ENCODE assay signal across 9 mouse cellular contexts in the genomic region with DNA sequence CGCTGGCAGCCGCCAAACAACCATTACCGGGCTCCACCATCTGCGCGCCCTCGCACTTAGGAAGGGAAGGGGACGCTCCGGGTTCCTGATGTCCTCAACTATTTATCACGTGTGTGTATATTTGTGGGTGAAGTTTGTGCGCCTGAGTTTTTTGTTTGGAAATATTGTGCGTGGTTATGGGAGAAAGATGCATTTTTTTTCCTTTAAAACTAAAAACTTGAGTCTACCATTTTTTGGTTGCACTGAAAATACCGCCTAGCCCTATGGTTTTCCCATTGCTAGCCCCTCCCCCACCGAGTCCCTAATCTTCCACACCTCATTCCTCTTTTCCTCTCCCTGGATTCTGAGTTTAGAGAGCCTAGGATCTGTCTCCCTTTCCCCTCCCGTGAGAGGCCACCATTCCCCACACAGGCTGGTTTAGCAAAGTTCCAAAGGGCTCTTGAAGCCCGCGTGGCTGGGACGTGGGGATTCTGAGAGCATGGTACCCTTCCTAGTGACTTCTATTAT. TPM values are rescaled to one million over a fixed set of nuclear protein-coding genes. Genes with fewer than 3 reads are reported as not detected.
A peak's percentile ranks its signal among the peaks of the same experiment; 100 is the strongest.
DNase-seq lines count a peak whose midpoint lies in the region; ATAC-seq and TF ChIP-seq lines count a peak whose summit lies in the region.
"Had no signal": no experiment of that assay in that cellular context is flagged by ENCODE, and none has a peak within 500 bp of the region (broad histone marks: within the 10 kb centered on the region; RNA-seq: fewer than 3 reads in every experiment).

No protein-coding gene starts in this region.

- no peak for TF ChIP-seq POLR2A in ES-Bruce4 (IDR thresholded peaks at IDR 0.05; ENCODE audit: insufficient read depth, low read length)
- no peak for TF ChIP-seq POLR2A in cerebellum, adult 2 months (IDR thresholded peaks at IDR 0.05; ENCODE audit: borderline replicate concordance, insufficient read depth, low read length)

- WGBS in forebrain, postnatal 0 days = 1% methylated on average over 17 of the region's 17 CpGs
- WGBS in liver, postnatal 0 days (ENCODE audit: insufficient replicate concordance) = 3% methylated on average over 17 of the region's 17 CpGs
- WGBS in cerebellum, adult 2 months = 11% methylated on average over 17 of the region's 17 CpGs

- H3K4me2 ChIP-seq in forebrain, postnatal 0 days (ENCODE audit: low read depth) = peak overlapping the region; percentile 87
- H3K4me2 ChIP-seq in liver, postnatal 0 days (ENCODE audit: low read depth, low read length) = peak overlapping the region; percentile 98

- peak overlapping the region; percentile 64 for H3K4me3 ChIP-seq in ES-Bruce4 (ENCODE audit: low read depth, low read length)
- H3K4me3 ChIP-seq in forebrain, postnatal 0 days (ENCODE audit: low read depth, low read length) = peak overlapping the region; percentile 64
- peak overlapping the region; percentile 61 for H3K4me3 ChIP-seq in liver, postnatal 0 days (ENCODE audit: low read depth, low read length)
- H3K4me3 ChIP-seq in cerebellum, adult 2 months (replicated peaks; ENCODE audit: insufficient read depth, low read depth, low read length) = no peak overlapping the region

- no peak for TF ChIP-seq EP300 in ES-Bruce4 (IDR thresholded peaks at IDR 0.05; ENCODE audit: insufficient read depth, low read depth, low read length)
- TF ChIP-seq EP300 in liver, postnatal 0 days (IDR thresholded peaks at IDR 0.05; ENCODE audit: low read depth) = no peak

- intact Hi-C loops in heart, postnatal 36 days (cut with DNase I) = loop anchor here (5.0 kb wide), 1 partner anchor 40 kb away; no protein-coding TSS in a partner anchor

- peak overlapping the region; percentile 36 for H3K9ac ChIP-seq in ES-Bruce4 (ENCODE audit: low read depth, poor library complexity, severe bottlenecking)
- peak overlapping the region; percentile 62 for H3K9ac ChIP-seq in forebrain, postnatal 0 days
- H3K9ac ChIP-seq in liver, postnatal 0 days (replicated peaks) = peak overlapping the region; percentile 65

- H3K9me3 ChIP-seq in ES-Bruce4 (replicated peaks; ENCODE audit: control insufficient read depth, insufficient read depth, low read length, poor library complexity, severe bottlenecking) = no peaks in the 10 kb centered on the region
- no peaks in the 10 kb centered on the region for H3K9me3 ChIP-seq in forebrain, postnatal 0 days (ENCODE audit: low read length)
- H3K9me3 ChIP-seq in liver, postnatal 0 days (ENCODE audit: low read length) = no peaks in the 10 kb centered on the region

- peak; percentile 83 for DNase-seq in heart, adult 11 months
- DNase-seq in heart, postnatal 36 days = no peak
- DNase-seq in forebrain, postnatal 0 days = no peak
- DNase-seq in liver, postnatal 0 days = peak; percentile 14
- DNase-seq in cerebellum, adult 2 months = no peak
- no peak for DNase-seq in adrenal gland, adult 18-20 months (ENCODE audit: low spot score in 2 of 2)
- DNase-seq in ovary, postnatal 14 days (ENCODE audit: low spot score) = no peak

- no peak overlapping the region for H3K27ac ChIP-seq in ES-Bruce4 (ENCODE audit: insufficient read depth, low read length)
- H3K27ac ChIP-seq in forebrain, postnatal 0 days (ENCODE audit: low read depth, low read length) = peak overlapping the region; percentile 76
- H3K27ac ChIP-seq in liver, postnatal 0 days (ENCODE audit: low read depth) = peak overlapping the region; percentile 80; the same call in 1 of the 2 replicates
- H3K27ac ChIP-seq in cerebellum, adult 2 months (ENCODE audit: insufficient read depth, low read length) = no peak overlapping the region

- ATAC-seq in forebrain, postnatal 0 days = no peak
- ATAC-seq in liver, postnatal 0 days = no peak

- TF ChIP-seq CTCF in ES-Bruce4 (IDR thresholded peaks at IDR 0.05; ENCODE audit: low read depth, low read length) = no peak
- TF ChIP-seq CTCF in forebrain, postnatal 0 days (IDR thresholded peaks at IDR 0.05; ENCODE audit: low read depth) = no peak
- TF ChIP-seq CTCF in liver, postnatal 0 days (IDR thresholded peaks at IDR 0.05; ENCODE audit: low read depth) = no peak
- no peak for TF ChIP-seq CTCF in cerebellum, adult 2 months (IDR thresholded peaks at IDR 0.05; ENCODE audit: borderline replicate concordance, insufficient read depth, low read depth, low read length)

- no peaks in the 10 kb centered on the region for H3K27me3 ChIP-seq in ES-Bruce4 (ENCODE audit: control insufficient read depth, insufficient read depth, low read length, poor library complexity, severe bottlenecking)
- H3K27me3 ChIP-seq in forebrain, postnatal 0 days (ENCODE audit: insufficient read depth, low read length) = no peaks in the 10 kb centered on the region
- H3K27me3 ChIP-seq in liver, postnatal 0 days (ENCODE audit: insufficient read depth, low read length) = peaks cover 58% of the 10 kb centered on the region
- H3K27me3 ChIP-seq in cerebellum, adult 2 months (ENCODE audit: control insufficient read depth, insufficient read depth, low read length) = no peaks in the 10 kb centered on the region; the same call in 1 of the 2 replicates

- no peaks in the 10 kb centered on the region for H3K36me3 ChIP-seq in ES-Bruce4 (ENCODE audit: control insufficient read depth, insufficient read depth, low read length, poor library complexity, severe bottlenecking)
- no peaks in the 10 kb centered on the region for H3K36me3 ChIP-seq in forebrain, postnatal 0 days (ENCODE audit: insufficient read depth)
- no peaks in the 10 kb centered on the region for H3K36me3 ChIP-seq in liver, postnatal 0 days (replicated peaks; ENCODE audit: insufficient read depth, low read length)

- H3K4me1 ChIP-seq in ES-Bruce4 (ENCODE audit: control insufficient read depth, insufficient read depth, low read length) = peaks cover 3% of the 10 kb centered on the region
- H3K4me1 ChIP-seq in forebrain, postnatal 0 days (ENCODE audit: insufficient read depth) = 0 out of 2 replicates have a peak, but pooled peaks cover 13% of the 10 kb centered on the region
- H3K4me1 ChIP-seq in liver, postnatal 0 days (ENCODE audit: insufficient read depth) = peaks cover 39% of the 10 kb centered on the region
- peaks cover 2% of the 10 kb centered on the region for H3K4me1 ChIP-seq in cerebellum, adult 2 months (ENCODE audit: control insufficient read depth, insufficient read depth, low read length)

RNA-seq across cellular contexts. Expression of a gene that starts 1.4 kb away (rescaled TPM):
- total RNA-seq in heart, postnatal 36 days (2021) = 10 to 100 TPM in 1 of 2 experiments, 1 to 10 TPM in 1; 9.7 to 12.0 TPM
- 9.8 and 10.2 TPM in 2 replicates for polyA plus RNA-seq in ES-Bruce4 (2011; ENCODE audit: insufficient read depth, insufficient read length, low read depth, missing spikeins)
- 38.2 and 40.0 TPM in 2 replicates for total RNA-seq in forebrain, postnatal 0 days (2014; rRNA removed)
- polyA plus RNA-seq in forebrain, postnatal 0 days (2015; fragmentation: Nextera tagmentation; extraction: Ambion mirVana) = 17.0 and 17.8 TPM in 2 replicates
- polyA plus RNA-seq in liver, postnatal 0 days (2015; fragmentation: Nextera tagmentation; extraction: Ambion mirVana) = 1.3 and 1.7 TPM in 2 replicates
- 7.7 and 9.4 TPM in 2 replicates for polyA plus RNA-seq in cerebellum, adult 2 months (2012; rRNA removed)
- total RNA-seq in adrenal gland, adult 18-20 months (2021) = 1 to 10 TPM; 2.3 to 3.5 TPM

RNA-seq across cellular contexts. Expression of a gene that starts 14.7 kb away (rescaled TPM):
- total RNA-seq in heart, postnatal 36 days (2021) = 1 to 10 TPM; 4.0 to 5.2 TPM
- 4.5 and 6.9 TPM in 2 replicates for polyA plus RNA-seq in ES-Bruce4 (2011; ENCODE audit: insufficient read depth, insufficient read length, low read depth, missing spikeins)
- total RNA-seq in forebrain, postnatal 0 days (2014; rRNA removed) = 1.7 and 3.3 TPM in 2 replicates
- 0.92 and 1.2 TPM in 2 replicates for polyA plus RNA-seq in forebrain, postnatal 0 days (2015; fragmentation: Nextera tagmentation; extraction: Ambion mirVana)
- 5.4 and 6.0 TPM in 2 replicates for polyA plus RNA-seq in liver, postnatal 0 days (2015; fragmentation: Nextera tagmentation; extraction: Ambion mirVana)
- 3.6 and 4.2 TPM in 2 replicates for polyA plus RNA-seq in cerebellum, adult 2 months (2012; rRNA removed)
- 10 to 100 TPM; 11.6 to 19.5 TPM for total RNA-seq in adrenal gland, adult 18-20 months (2021)

RNA-seq across cellular contexts. Expression of a gene that starts 29.3 kb away (rescaled TPM):
- total RNA-seq in heart, postnatal 36 days (2021) = 10 to 100 TPM; 38.7 to 39.9 TPM
- polyA plus RNA-seq in ES-Bruce4 (2011; ENCODE audit: insufficient read depth, insufficient read length, low read depth, missing spikeins) = 36.1 and 41.0 TPM in 2 replicates
- 94.6 and 115 TPM in 2 replicates for total RNA-seq in forebrain, postnatal 0 days (2014; rRNA removed)
- polyA plus RNA-seq in forebrain, postnatal 0 days (2015; fragmentation: Nextera tagmentation; extraction: Ambion mirVana) = 57.1 and 76.1 TPM in 2 replicates
- 19.3 and 22.3 TPM in 2 replicates for polyA plus RNA-seq in liver, postnatal 0 days (2015; fragmentation: Nextera tagmentation; extraction: Ambion mirVana)
- polyA plus RNA-seq in cerebellum, adult 2 months (2012; rRNA removed) = 69.4 and 84.5 TPM in 2 replicates
- total RNA-seq in adrenal gland, adult 18-20 months (2021) = 10 to 100 TPM; 48.8 to 49.5 TPM

RNA-seq across cellular contexts. Expression of a gene that starts 32.5 kb away (rescaled TPM):
- total RNA-seq in heart, postnatal 36 days (2021) = not detected
- polyA plus RNA-seq in ES-Bruce4 (2011; ENCODE audit: insufficient read depth, insufficient read length, low read depth, missing spikeins) = not detected in 2 replicates
- total RNA-seq in forebrain, postnatal 0 days (2014; rRNA removed) = not detected in 2 replicates
- not detected in 2 replicates for polyA plus RNA-seq in forebrain, postnatal 0 days (2015; fragmentation: Nextera tagmentation; extraction: Ambion mirVana)
- polyA plus RNA-seq in liver, postnatal 0 days (2015; fragmentation: Nextera tagmentation; extraction: Ambion mirVana) = not detected in 2 replicates
- not detected in 2 replicates for polyA plus RNA-seq in cerebellum, adult 2 months (2012; rRNA removed)
- total RNA-seq in adrenal gland, adult 18-20 months (2021) = not detected
- total RNA-seq: heart, postnatal 10 days had no signal

RNA-seq across cellular contexts. Expression of a gene that starts 36.6 kb away (rescaled TPM):
- total RNA-seq in heart, postnatal 36 days (2021) = not detected
- polyA plus RNA-seq in ES-Bruce4 (2011; ENCODE audit: insufficient read depth, insufficient read length, low read depth, missing spikeins) = 1.8 TPM in 1 of 2 replicates, not detected in the other
- not detected in 2 replicates for total RNA-seq in forebrain, postnatal 0 days (2014; rRNA removed)
- polyA plus RNA-seq in forebrain, postnatal 0 days (2015; fragmentation: Nextera tagmentation; extraction: Ambion mirVana) = 0.94 TPM in 1 of 2 replicates, not detected in the other
- not detected in 2 replicates for polyA plus RNA-seq in liver, postnatal 0 days (2015; fragmentation: Nextera tagmentation; extraction: Ambion mirVana)
- 0.10 and 0.11 TPM in 2 replicates for polyA plus RNA-seq in cerebellum, adult 2 months (2012; rRNA removed)
- total RNA-seq in adrenal gland, adult 18-20 months (2021) = not detected
- total RNA-seq: heart, postnatal 10 days had no signal

Comparison
In these comparisons a context has a peak if more than half of its experiments do, and no peak if none do; other contexts are left out.
1. DNase-seq: peak in heart, adult 11 months (single experiment) and liver, postnatal 0 days (single experiment); none in heart, postnatal 36 days (0 of 2), forebrain, postnatal 0 days (single experiment), cerebellum, adult 2 months (0 of 2), adrenal gland, adult 18-20 months (0 of 2) and ovary, postnatal 14 days (single experiment).
2. H3K27ac ChIP-seq: peak in forebrain, postnatal 0 days (single experiment) and liver, postnatal 0 days (single experiment); none in ES-Bruce4 (single experiment) and cerebellum, adult 2 months (single experiment).
3. Peak in every context shown above with its lines, with median percentiles within 50 percentile points of each other: H3K9ac ChIP-seq.